Mouse (Mus musculus): ENCODE measurements around the gene Sema3f. TPM values are rescaled to one million over a fixed set of nuclear protein-coding genes. Genes with fewer than 3 reads are reported as not detected.

The Sema3f gene
- total and polyA plus RNA-seq, 2 experiments from 2014 or later = 2.7 to 59.5 TPM

DNA sequence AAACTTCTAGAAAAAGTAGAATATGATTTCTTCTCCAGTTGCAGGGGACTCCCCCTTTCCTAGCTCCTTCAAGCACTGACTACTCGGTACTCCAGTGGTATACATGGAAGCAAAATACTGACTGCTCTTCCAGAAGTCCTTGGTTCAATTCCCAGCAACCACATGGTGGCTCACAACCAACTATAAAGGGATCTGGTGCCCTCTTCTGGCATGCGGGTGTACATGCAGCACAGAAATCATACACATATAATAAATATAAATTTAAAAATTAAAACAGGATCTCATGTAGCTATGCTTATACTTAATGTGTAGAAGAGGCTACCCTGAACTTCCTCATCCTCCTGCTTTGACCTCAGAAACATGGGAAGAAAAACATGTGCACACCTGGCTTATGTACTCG, 36.4 kb upstream of the Sema3f start:
- H3K27ac ChIP-seq (ENCODE audit: low read depth) = no peak overlapping the region
- no peak overlapping the region for H3K4me2 ChIP-seq (ENCODE audit: low read depth, low read length)
- DNase-seq (ENCODE audit: low spot score) (no peak), ATAC-seq (ENCODE audit: insufficient read depth, low read depth) (no peak)
- H3K9me3 ChIP-seq (replicated peaks; ENCODE audit: control insufficient read depth, low read length) = no peaks in the 10 kb centered on the region
- TF ChIP-seq CTCF (IDR thresholded peaks at IDR 0.05; ENCODE audit: low read depth) = 0 out of 2 replicates have a peak, but pooled peaks have one; percentile 10
- no peak for TF ChIP-seq EP300 (IDR thresholded peaks at IDR 0.05; ENCODE audit: low read depth)
- peaks cover 98% of the 10 kb centered on the region for H3K36me3 ChIP-seq (replicated peaks; ENCODE audit: control insufficient read depth, insufficient read depth, low read length)
- 92% methylated on average over 3 of the region's 3 CpGs for WGBS
- no peaks in the 10 kb centered on the region for H3K27me3 ChIP-seq (ENCODE audit: control insufficient read depth, insufficient read depth, low read length)
- no peaks in the 10 kb centered on the region for H3K4me1 ChIP-seq (ENCODE audit: control insufficient read depth, insufficient read depth)
- H3K9ac ChIP-seq (replicated peaks; ENCODE audit: low read depth, low read length) = no peak overlapping the region
- H3K4me3 ChIP-seq (ENCODE audit: low read depth, low read length) = no peak overlapping the region

DNA sequence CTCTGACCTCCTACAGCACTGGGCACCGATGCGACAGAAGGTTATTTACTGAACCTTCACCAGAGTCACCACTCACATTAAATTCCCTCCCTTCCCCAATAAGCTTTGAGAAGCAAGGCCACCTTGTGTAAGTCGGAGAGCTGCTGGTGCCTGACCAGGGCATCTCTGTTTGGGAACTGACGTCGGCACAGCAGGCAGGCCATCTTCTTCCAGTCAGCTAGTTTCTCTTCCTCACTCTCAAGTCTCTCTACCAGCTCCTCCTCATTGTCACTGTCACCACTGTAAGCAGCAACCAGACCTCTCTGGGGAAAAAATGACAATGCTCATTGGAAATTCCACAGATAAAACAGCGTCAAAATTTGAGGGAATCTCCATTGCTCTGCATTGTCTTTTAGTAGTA, 33.8 kb upstream of the Sema3f start:
- no peak overlapping the region for H3K27ac ChIP-seq (ENCODE audit: low read depth)
- no peaks in the 10 kb centered on the region for H3K9me3 ChIP-seq (replicated peaks; ENCODE audit: control insufficient read depth, low read length)
- H3K4me2 ChIP-seq (ENCODE audit: low read depth, low read length) = no peak overlapping the region
- no peaks in the 10 kb centered on the region for H3K27me3 ChIP-seq (ENCODE audit: control insufficient read depth, insufficient read depth, low read length)
- no peak overlapping the region for H3K9ac ChIP-seq (replicated peaks; ENCODE audit: low read depth, low read length)
- DNase-seq (ENCODE audit: low spot score) (no peak), ATAC-seq (ENCODE audit: insufficient read depth, low read depth) (no peak)
- no peak overlapping the region for H3K4me3 ChIP-seq (ENCODE audit: low read depth, low read length)
- H3K36me3 ChIP-seq (replicated peaks; ENCODE audit: control insufficient read depth, insufficient read depth, low read length) = peaks cover 98% of the 10 kb centered on the region
- 89% methylated on average over 6 of the region's 6 CpGs for WGBS
- no peaks in the 10 kb centered on the region for H3K4me1 ChIP-seq (ENCODE audit: control insufficient read depth, insufficient read depth)
- TF ChIP-seq EP300 (IDR thresholded peaks at IDR 0.05; ENCODE audit: low read depth) (no peak), CTCF (IDR thresholded peaks at IDR 0.05; ENCODE audit: low read depth) (no peak)

DNA sequence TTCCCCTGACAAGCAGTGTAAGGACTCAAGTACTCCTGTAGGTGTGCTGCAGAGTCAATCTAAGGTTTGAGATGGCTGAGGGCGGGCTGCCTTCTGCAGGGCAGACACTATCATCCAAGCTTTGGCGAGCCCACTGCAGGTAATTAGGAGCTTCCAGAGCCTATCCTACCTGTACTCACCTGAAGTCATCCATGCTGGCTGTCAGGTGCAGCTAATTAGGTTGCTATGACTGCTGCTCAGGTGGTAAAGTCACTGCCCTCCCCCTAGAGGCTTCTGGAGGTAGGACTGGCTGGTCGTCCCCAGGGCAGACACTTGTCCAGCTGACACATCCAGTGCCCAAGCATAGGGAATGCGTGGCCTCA, 28.5 kb upstream of the Sema3f start:
- no peaks in the 10 kb centered on the region for H3K9me3 ChIP-seq (replicated peaks; ENCODE audit: control insufficient read depth, low read length)
- TF ChIP-seq CTCF (IDR thresholded peaks at IDR 0.05; ENCODE audit: low read depth) (peak; percentile 41), EP300 (IDR thresholded peaks at IDR 0.05; ENCODE audit: low read depth) (no peak)
- peak; percentile 39 for ATAC-seq (ENCODE audit: insufficient read depth, low read depth)
- WGBS = 52% methylated on average over 4 of the region's 4 CpGs
- H3K9ac ChIP-seq (replicated peaks; ENCODE audit: low read depth, low read length) = no peak overlapping the region
- H3K4me3 ChIP-seq (ENCODE audit: low read depth, low read length) = no peak overlapping the region
- peaks cover 48% of the 10 kb centered on the region for H3K36me3 ChIP-seq (replicated peaks; ENCODE audit: control insufficient read depth, insufficient read depth, low read length)
- DNase-seq (ENCODE audit: low spot score) = peak; percentile 34
- no peak overlapping the region for H3K4me2 ChIP-seq (ENCODE audit: low read depth, low read length)
- H3K27me3 ChIP-seq (ENCODE audit: control insufficient read depth, insufficient read depth, low read length) = peaks cover 26% of the 10 kb centered on the region
- no peaks in the 10 kb centered on the region for H3K4me1 ChIP-seq (ENCODE audit: control insufficient read depth, insufficient read depth)
- 0 out of 2 replicates have a peak overlapping the region, but pooled peaks have one; percentile 7 for H3K27ac ChIP-seq (ENCODE audit: low read depth)

GRCm38 (mm10) chr9:107738020-107738840, 28.0 kb upstream of the Sema3f start:
- TF ChIP-seq CTCF (IDR thresholded peaks at IDR 0.05; ENCODE audit: low read depth) = peak; percentile 97
- no peak for TF ChIP-seq EP300 (IDR thresholded peaks at IDR 0.05; ENCODE audit: low read depth)
- Histone ChIP-seq H3K4me1 (ENCODE audit: control insufficient read depth, insufficient read depth) (no peaks in the 10 kb centered on the region), H3K27ac (ENCODE audit: low read depth) (0 out of 2 replicates have a peak overlapping the region, but pooled peaks have one; percentile 7), H3K36me3 (replicated peaks; ENCODE audit: control insufficient read depth, insufficient read depth, low read length) (peaks cover 42% of the 10 kb centered on the region), H3K4me2 (ENCODE audit: low read depth, low read length) (no peak overlapping the region), H3K27me3 (ENCODE audit: control insufficient read depth, insufficient read depth, low read length) (peaks cover 26% of the 10 kb centered on the region), H3K9me3 (replicated peaks; ENCODE audit: control insufficient read depth, low read length) (no peaks in the 10 kb centered on the region), H3K9ac (replicated peaks; ENCODE audit: low read depth, low read length) (no peak overlapping the region), H3K4me3 (ENCODE audit: low read depth, low read length) (no peak overlapping the region)
- DNase-seq (ENCODE audit: low spot score) (peak; percentile 77), ATAC-seq (ENCODE audit: insufficient read depth, low read depth) (peak; percentile 76)
- WGBS = 17% methylated on average over 7 of the region's 7 CpGs

- Histone ChIP-seq H3K9me3 (replicated peaks; ENCODE audit: control insufficient read depth, low read length) (no peaks in the 10 kb centered on the region), H3K4me2 (ENCODE audit: low read depth, low read length) (peak overlapping the region; percentile 20; the same call in 1 of the 2 replicates), H3K4me3 (ENCODE audit: low read depth, low read length) (no peak overlapping the region), H3K9ac (replicated peaks; ENCODE audit: low read depth, low read length) (no peak overlapping the region), H3K36me3 (replicated peaks; ENCODE audit: control insufficient read depth, insufficient read depth, low read length) (peaks cover 21% of the 10 kb centered on the region), H3K27ac (ENCODE audit: low read depth) (no peak overlapping the region), H3K27me3 (ENCODE audit: control insufficient read depth, insufficient read depth, low read length) (peaks cover 26% of the 10 kb centered on the region), H3K4me1 (ENCODE audit: control insufficient read depth, insufficient read depth) (no peaks in the 10 kb centered on the region)
- WGBS = 5% methylated on average over 7 of the region's 7 CpGs
- DNase-seq (ENCODE audit: low spot score) (no peak), ATAC-seq (ENCODE audit: insufficient read depth, low read depth) (no peak)
- no peak for TF ChIP-seq EP300 (IDR thresholded peaks at IDR 0.05; ENCODE audit: low read depth)
Measured at GRCm38 (mm10) chr9:107736185-107736485, 25.9 kb upstream of the Sema3f start.
